Mouse (Mus musculus) heart, postnatal 36 days (tissue): ENCODE results near the gene Abca15. TPM values are rescaled to one million over a fixed set of nuclear protein-coding genes. Genes with fewer than 3 reads are reported as not detected.
"Not testable (repeated sequence)": the region's sequence is repeated elsewhere in the genome, so short reads cannot be mapped to it uniquely, and the experiment has no call there.

Experiments used
- DNase-seq, 2 experiments: peaks; one replicate each; pipeline ENCODE4 v3.0.0; 2021 to 2022
- intact Hi-C: fragments of 180-260 bp; cut with DNase I; formaldehyde crosslinking; loops from one replicate; pipeline ENCODE4 v1.15.1; 2025
- total RNA-seq, 2 experiments: library from RNA; stranded (reverse); gene quantifications; 2 replicates each; pipeline ENCODE4 v1.2.3; 2021

Gene Abca15
- total RNA-seq: not detected

DNA sequence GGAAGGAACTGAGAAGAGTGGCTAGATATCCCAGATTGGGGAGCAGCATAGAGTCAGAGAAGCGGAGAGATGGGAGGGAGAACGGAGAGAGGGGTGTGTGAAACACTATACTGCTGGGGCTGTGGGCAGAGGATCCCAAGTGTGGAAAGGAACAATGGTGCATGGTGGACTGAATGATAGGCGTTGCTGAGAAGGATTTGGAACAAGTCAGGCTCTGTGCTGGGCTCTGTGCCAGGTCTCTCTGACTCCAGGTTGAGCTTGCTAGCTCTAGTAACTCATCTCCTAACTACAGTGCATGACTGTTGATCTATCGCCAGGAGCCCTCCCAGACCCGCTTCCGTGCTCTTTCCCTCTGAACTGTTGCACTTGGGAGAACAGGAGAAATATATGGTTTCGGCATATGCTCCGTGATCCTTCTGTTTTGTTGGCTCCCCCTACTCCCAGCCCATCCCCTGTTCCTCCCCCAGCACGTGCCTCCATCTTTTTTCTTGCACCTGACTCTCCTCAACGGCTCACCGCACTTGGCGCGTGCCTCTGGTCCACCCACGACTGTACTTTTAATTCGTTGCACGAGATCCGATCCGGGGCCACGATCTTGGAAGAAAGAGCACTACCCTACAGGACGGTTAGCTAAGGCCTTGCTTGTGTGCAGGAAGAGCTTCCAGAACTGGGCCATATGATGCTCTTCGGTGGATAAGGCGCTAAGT lies at the start of gene Abca15:
Gene Abca15, plus strand, starts transcription at position 584 of the 707 bp plus-strand sequence.
- DNase-seq: no peak
- intact Hi-C loops: loop anchor here (2.0 to 10.0 kb wide), 3 partner anchors 123 to 479 kb away; partner anchors contain the start of genes Abca14, Crym and Dnah3

DNA sequence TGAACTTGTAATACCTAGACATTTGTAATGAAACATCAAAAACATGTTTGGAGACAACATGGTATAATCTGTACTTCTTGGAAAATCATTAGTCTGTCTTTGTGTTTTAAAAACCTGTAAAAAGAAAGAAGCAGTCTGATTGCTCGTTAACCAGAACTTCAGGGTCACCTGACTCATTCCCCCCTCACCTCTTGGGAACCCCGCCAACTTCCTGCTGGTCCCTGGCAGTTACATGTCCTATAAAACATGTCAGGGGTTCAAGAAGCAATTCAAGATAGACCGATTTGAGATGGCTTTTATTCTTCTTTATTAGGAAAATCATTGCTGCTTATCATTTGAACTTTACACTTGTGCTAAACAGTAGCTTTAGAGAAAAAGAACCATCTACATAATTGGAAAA lies 43.2 kb upstream of the Abca15 start:
- no peak for DNase-seq
- intact Hi-C loops: no loop called here

DNA sequence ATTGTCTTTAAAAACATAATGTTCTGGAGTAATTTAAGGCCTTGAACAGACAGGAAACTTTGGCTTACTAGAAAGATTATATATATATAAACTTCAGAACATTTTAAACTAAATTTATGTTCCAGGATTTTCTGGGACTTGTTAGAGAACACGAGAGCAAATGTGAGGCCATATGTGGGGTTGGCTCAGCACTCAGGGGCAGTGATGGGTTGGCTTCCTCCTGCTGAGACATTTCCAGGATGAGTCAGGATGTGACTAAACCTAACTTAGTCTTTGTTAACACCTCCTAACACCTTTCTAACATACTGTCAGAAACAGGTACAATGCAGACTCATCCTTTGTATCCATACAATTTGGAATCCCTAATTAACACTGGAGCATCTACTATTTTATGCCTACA lies 12.4 kb upstream of the Abca15 start:
- intact Hi-C loops: no loop called here
- DNase-seq: no peak

DNA sequence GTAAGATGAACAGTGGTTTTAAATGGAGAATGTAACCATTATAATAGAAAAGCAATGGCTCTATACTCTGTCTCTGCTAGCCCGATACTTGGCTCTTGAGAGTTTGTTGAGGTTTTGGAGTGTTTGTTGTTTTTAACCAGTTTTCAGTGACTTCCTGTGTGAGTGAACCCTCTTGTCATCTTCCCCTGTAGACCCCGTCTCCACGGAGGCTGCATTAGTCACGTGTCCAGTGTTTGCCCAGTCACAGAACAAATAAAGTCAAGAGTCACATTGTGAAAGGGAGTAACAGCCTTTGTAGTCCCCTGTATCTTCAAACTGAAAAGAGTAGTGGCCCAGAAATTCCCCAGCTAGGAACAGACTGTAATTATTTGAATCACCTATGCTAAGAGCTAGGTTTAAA lies 5.5 kb upstream of the Abca15 start:
- intact Hi-C loops: loop anchor here (10.0 kb wide), 1 partner anchor 118 kb away; the partner anchor contains the start of genes Abca14 and Crym
- no peak for DNase-seq

DNA sequence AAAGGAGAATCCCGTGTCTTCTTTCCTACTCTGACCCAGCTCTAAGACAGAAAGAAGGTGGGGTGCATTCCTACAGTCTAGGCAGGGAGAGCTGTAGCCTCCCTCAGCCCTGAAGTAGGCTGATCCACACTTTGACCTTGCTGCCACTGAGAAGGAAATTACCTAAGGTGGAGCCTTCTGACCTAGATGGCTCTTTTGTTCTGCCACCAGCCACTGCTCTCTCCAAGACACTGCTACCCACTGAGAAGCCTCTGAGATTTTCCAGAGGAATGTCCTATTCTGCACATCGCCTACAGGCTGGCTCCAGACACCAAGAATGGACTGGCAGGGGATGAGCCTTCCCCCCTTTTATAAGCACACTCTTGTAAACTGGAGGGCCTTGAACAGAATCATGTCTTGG lies 2.6 kb upstream of the Abca15 start:
- not testable (repeated sequence) for DNase-seq
- intact Hi-C loops: loop anchor here (2.0 to 10.0 kb wide), 3 partner anchors 121 to 229 kb away; partner anchors contain the start of genes Abca14, Crym and Dnah3

DNA sequence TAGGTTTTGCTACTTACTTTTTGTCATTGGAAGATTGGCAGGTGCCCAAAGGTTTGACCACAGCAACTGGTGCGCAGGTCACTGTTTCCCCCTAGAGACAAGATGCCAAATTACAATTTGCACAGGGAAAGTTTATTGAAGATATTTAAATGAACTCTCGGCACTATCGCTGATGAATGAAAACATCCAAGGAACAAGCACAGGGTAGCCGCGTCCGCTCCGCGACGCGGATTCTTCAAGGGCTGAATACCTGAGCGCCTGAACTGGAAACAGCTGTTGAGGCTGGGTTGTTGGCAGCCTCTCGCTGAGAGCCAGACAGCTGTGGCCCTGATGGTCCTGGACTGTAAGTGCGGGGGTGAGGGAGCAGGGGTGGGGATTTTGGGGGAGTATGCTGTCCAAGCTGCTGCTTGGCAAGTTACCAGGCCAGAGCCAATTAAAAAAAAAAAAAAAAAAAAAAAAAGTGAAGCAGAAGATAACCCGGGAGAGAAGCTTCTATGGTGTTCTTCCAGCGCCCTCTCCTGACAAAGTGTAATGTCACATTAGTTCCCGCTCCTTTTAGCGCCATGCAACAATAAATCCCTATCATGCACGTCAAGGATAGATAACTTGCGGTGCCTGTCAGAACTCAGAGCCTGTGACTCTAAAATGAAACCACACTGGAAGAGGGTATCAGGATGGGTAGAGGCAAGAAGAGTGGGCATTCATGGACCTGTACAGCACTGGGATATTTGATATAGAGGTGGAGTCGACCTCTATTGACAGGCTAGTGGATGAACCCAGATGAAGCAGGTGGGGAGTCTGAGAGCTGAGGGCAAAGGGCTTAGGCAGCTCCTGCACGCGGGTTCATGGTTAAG lies 1.0 kb upstream of the Abca15 start:
- intact Hi-C loops: loop anchor here (1.0 to 10.0 kb wide), 5 partner anchors 123 to 654 kb away; partner anchors contain the start of genes Abca14, Crym and Dnah3
- peak; percentile 4 to 10 for DNase-seq

DNA sequence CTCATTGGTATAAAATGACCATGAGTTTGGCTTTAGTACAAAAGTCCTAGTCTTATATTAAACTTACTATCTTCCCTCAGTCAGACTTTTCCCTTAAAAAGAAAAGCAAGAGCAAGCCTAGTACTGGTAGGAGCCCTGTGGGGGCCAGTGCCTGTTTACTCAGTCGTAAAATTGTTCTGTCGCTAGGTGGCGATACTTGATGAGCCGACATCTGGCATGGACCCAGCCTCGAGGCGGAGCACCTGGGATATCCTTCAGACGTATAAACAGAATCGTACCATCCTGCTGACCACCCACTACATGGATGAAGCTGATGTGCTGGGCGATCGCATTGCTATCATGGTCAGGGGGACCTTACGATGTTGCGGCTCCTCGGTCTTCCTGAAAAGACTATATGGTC lies 32.7 kb downstream of the Abca15 start:
- intact Hi-C loops: no loop called here
- DNase-seq: no peak

DNA sequence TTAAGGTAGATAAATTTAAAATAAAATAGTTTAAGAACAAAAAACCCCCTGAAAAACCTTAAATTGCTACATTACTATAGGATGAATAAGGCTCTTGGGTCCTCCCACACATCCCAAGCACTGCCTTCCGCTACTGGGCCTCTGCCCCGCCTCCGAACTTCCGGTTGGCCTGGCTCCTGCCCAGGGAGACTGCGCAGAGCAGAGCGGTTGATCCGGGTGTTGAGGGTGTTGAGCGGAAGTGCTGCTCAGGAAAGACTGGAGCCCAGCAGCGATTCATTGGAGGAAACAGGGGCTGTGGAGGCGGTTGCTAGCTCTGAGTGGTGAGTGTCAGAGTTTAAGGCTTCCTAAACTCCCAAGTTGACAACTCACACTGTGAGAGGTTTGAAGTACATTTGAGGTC lies 81.0 kb downstream of the Abca15 start, which contains the start of gene Abca16:
Gene Abca16, plus strand, starts transcription at position 201 of the 400 bp plus-strand sequence.
- DNase-seq: no peak
- intact Hi-C loops: no loop called here

DNA sequence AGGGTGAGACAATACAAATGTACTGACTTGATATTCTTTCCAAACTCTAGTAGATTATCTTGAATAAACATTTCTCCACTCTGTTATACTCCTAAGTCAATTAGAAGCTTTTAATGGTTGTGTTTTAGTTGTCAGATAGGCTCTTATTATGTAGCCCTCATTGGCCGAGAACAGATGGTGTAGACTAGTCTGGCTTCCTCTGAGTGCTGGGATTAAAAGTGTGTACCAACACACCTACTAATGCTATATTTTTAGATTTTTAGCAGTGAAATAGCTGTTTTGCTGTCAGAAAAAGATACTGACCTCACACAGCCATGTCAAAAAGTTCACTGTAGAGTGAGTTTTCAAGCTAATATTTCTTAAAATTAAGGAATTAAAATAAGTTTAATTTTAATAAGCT lies 83.9 kb downstream of the Abca15 start:
- no peak for DNase-seq

DNA sequence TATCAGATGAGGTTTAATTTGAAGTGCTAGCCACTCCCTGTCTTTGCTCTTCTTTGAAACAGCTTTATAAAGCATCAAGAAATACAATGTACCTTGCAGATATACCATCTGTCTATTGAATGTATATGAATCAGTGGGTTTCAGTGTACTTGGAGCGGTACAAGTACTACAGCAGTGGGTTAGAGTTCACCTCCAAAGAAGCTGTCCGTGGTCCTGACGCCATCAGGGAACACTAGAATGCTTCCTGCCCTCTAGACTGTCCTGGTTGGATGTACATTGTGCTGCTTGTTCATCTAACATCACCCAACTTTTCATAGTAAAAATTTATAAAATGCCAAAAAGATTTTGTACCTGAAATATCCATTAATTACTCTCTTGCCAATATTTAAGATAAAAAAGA lies 98.2 kb downstream of the Abca15 start:
- no peak for DNase-seq
- intact Hi-C loops: no loop called here

More for the DNA sequence above, 83.9 kb downstream of the Abca15 start:
- intact Hi-C loops: no loop called here

DNA sequence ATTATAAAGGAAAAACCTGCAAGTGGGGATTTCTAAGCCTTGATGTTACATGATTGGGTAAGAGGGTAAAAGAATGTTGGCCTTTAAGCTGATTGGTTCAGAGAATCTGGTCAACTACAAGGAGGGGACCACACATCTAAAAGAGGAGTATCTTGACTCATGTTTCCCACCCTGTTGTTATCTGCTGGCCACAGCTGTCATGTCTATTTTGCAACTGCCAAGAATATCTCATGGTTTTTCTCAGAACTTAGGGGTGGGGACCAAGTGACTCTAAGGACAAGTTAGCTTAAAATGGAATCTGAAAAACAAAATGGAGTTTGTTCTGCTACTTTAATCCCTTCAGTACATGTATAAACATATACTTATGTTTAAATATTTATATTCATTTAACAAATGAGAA lies 103.0 kb downstream of the Abca15 start:
- intact Hi-C loops: no loop called here
- DNase-seq: no peak

Other genes with a start within 250 kb of the Abca15 start
- not detected for gene Dnah3, start 233.4 kb upstream of the Abca15 start, total RNA-seq
- gene Tmem159, start 226.3 kb upstream of the Abca15 start, total RNA-seq: 10 to 100 TPM; 24.1 to 54.3 TPM
- gene Zp2, start 183.4 kb upstream of the Abca15 start, total RNA-seq: 1 to 10 TPM in 1 of 2 experiments, under 1 TPM in 1; 0.65 to 1.8 TPM
- gene Anks4b, start 154.8 kb upstream of the Abca15 start, total RNA-seq: under 1 TPM in 1 of 2 experiments, not detected in 1; 0.19 TPM
- under 1 TPM; 0.27 to 1.00 TPM for gene Crym, start 126.6 kb upstream of the Abca15 start, total RNA-seq
- not detected for gene Abca14, start 124.7 kb upstream of the Abca15 start, total RNA-seq
- gene Abca16, start 81.0 kb downstream of the Abca15 start, total RNA-seq: not detected